Mouse (Mus musculus) ovary, postnatal 36 days (tissue): ENCODE data around the gene Rapgef6.
"Not testable (repeated sequence)": the region's sequence is repeated elsewhere in the genome, so short reads cannot be mapped to it uniquely, and the experiment has no call there.

Experiments used
- DNase-seq: peaks from one replicate; pipeline ENCODE4 v3.0.0; 2022; ENCODE audit warnings: low spot score, mixed read lengths

The Rapgef6 gene

GRCm38 (mm10) chr11:54574741-54575140, 52.1 kb downstream of the Rapgef6 start:
- no peak for DNase-seq

GRCm38 (mm10) chr11:54592585-54592984, 69.9 kb downstream of the Rapgef6 start:
- DNase-seq, result no peak

- DNase-seq, result no peak
These were observed 71.4 kb downstream of the Rapgef6 start for GRCm38 (mm10) chr11:54594049-54594448.

- no peak for DNase-seq
These were observed 72.4 kb downstream of the Rapgef6 start for GRCm38 (mm10) chr11:54595053-54595452.

GRCm38 (mm10) chr11:54595905-54596555, 73.4 kb downstream of the Rapgef6 start:
- no peak for DNase-seq

GRCm38 (mm10) chr11:54597902-54598447, 75.3 kb downstream of the Rapgef6 start:
- no peak for DNase-seq

GRCm38 (mm10) chr11:54601121-54601520, 78.5 kb downstream of the Rapgef6 start:
- no peak for DNase-seq

- DNase-seq, result not testable (repeated sequence)
These were observed 80.1 kb downstream of the Rapgef6 start for GRCm38 (mm10) chr11:54602764-54603163.

- no peak for DNase-seq
These were observed 81.8 kb downstream of the Rapgef6 start for GRCm38 (mm10) chr11:54604415-54604814.

- DNase-seq, result no peak
These were observed 91.0 kb downstream of the Rapgef6 start for GRCm38 (mm10) chr11:54613628-54614027.

GRCm38 (mm10) chr11:54614560-54614959, 91.9 kb downstream of the Rapgef6 start:
- no peak for DNase-seq

- DNase-seq, result no peak
These were observed 96.2 kb downstream of the Rapgef6 start for GRCm38 (mm10) chr11:54618841-54619240.

- no peak for DNase-seq
These were observed 99.1 kb downstream of the Rapgef6 start for GRCm38 (mm10) chr11:54621725-54622124.

GRCm38 (mm10) chr11:54626905-54627304, 104.3 kb downstream of the Rapgef6 start:
- DNase-seq, result no peak

- DNase-seq, result no peak
These were observed 123.8 kb downstream of the Rapgef6 start for GRCm38 (mm10) chr11:54646420-54646819.

GRCm38 (mm10) chr11:54648573-54648972, 125.9 kb downstream of the Rapgef6 start:
- no peak for DNase-seq

GRCm38 (mm10) chr11:54655420-54655819, 132.8 kb downstream of the Rapgef6 start:
- DNase-seq, result no peak

- DNase-seq, result no peak
These were observed 151.1 kb downstream of the Rapgef6 start for GRCm38 (mm10) chr11:54673575-54674298.

- no peak for DNase-seq
These were observed 153.3 kb downstream of the Rapgef6 start for GRCm38 (mm10) chr11:54675792-54676489.

- DNase-seq, result no peak
These were observed 156.5 kb downstream of the Rapgef6 start for GRCm38 (mm10) chr11:54679141-54679540.

GRCm38 (mm10) chr11:54684831-54685230, 162.2 kb downstream of the Rapgef6 start:
- DNase-seq, result no peak

GRCm38 (mm10) chr11:54690171-54690570, 167.5 kb downstream of the Rapgef6 start:
- DNase-seq, result no peak

- DNase-seq, result peak; percentile 13
These were observed 168.5 kb downstream of the Rapgef6 start for GRCm38 (mm10) chr11:54691179-54691578.
